Mouse (Mus musculus) embryonic facial prominence, embryonic 12.5 days (tissue): ENCODE measurements around the gene Abcc4. TPM values are rescaled to one million over a fixed set of nuclear protein-coding genes. Genes with fewer than 3 reads are reported as not detected.
A peak's percentile ranks its signal among the peaks of the same experiment; 100 is the strongest.

Source experiments
- ATAC-seq: fragments of 200-750 bp; cut with Nextera tagmentation; 2 replicates; pipeline ENCODE4 v1.8.0; 2017; ENCODE audit not compliant: insufficient number of reproducible peaks, insufficient read depth, low FRiP score, low TSS enrichment
- H3K27ac ChIP-seq: fragments of 300-500 bp; sonication (generic); 2 replicates; pipeline ENCODE4 v1.5.1; 2016; ENCODE audit warnings: mild to moderate bottlenecking
- H3K27me3 ChIP-seq: fragments of 300-500 bp; sonication (generic); 2 replicates; pipeline ENCODE4 v1.6.1; 2016; ENCODE audit warnings: mild to moderate bottlenecking, moderate library complexity
- H3K36me3 ChIP-seq: fragments of 300-500 bp; sonication (generic); 2 replicates; pipeline ENCODE4 v1.6.1; 2016; ENCODE audit warnings: mild to moderate bottlenecking
- H3K4me1 ChIP-seq: fragments of 300-500 bp; sonication (generic); 2 replicates; pipeline ENCODE4 v1.6.1; 2016
- H3K4me2 ChIP-seq: fragments of 300-500 bp; sonication (generic); replicated peaks from 2 replicates; pipeline ENCODE4 v1.6.1; 2016; ENCODE audit warnings: mild to moderate bottlenecking, moderate library complexity
- H3K4me3 ChIP-seq: fragments of 300-500 bp; sonication (generic); 2 replicates; pipeline ENCODE4 v1.5.1; 2016; ENCODE audit warnings: mild to moderate bottlenecking
- H3K9ac ChIP-seq: fragments of 300-500 bp; sonication (generic); 2 replicates; pipeline ENCODE4 v1.6.1; 2016; ENCODE audit warnings: mild to moderate bottlenecking, moderate library complexity
- H3K9me3 ChIP-seq: fragments of 300-500 bp; sonication (generic); 2 replicates; pipeline ENCODE4 v1.6.1; 2016; ENCODE audit warnings: mild to moderate bottlenecking, moderate library complexity
- WGBS: fragments of 180-500 bp; shearing (Covaris S2); methylation state at CpG from one replicate; pipeline ENCODE4 v1.1.7; 2016; 5-methylcytosine and 5-hydroxymethylcytosine counted together
- polyA plus RNA-seq: library from polyadenylated mRNA; unstranded; fragments of >200 nt; fragmentation: Nextera tagmentation; extraction: Ambion mirVana; gene quantifications from 2 replicates; pipeline ENCODE4 v1.2.1, GENCODE M21; 2016

Abcc4 gene
- polyA plus RNA-seq, 1 experiment from 2014 or later, result 2.8 TPM

DNA sequence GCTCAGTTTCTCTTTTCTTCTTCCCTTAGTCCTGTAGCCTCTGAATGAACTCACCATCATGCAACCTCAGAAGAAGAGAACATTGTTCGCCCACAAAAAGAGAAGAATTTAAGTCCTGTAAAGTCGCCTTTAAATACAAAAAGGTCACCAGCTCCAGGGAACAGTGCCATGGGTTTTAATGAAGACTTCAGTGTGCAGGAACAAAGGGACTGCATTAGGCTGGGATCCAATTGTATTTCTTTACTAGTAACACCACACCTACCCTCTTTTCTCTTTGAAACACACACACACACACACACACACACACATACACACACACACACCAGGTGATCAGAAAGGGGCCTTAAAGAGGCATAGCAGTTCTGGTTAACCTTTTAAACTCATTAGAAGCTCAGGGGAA is 195.2 kb downstream of the Abcc4 start:
- Histone ChIP-seq H3K27me3 (peaks cover 3% of the 10 kb centered on the region; the same call in 1 of the 2 replicates), H3K36me3 (no peaks in the 10 kb centered on the region), H3K4me2 (no peak overlapping the region), H3K27ac (no peak overlapping the region), H3K9ac (no peak overlapping the region), H3K4me3 (no peak overlapping the region), H3K4me1 (peaks cover 21% of the 10 kb centered on the region), H3K9me3 (no peaks in the 10 kb centered on the region)
- ATAC-seq, result no peak
- whole genome bisulfite sequencing, result 57% methylated on average over 2 of the region's 2 CpGs

DNA sequence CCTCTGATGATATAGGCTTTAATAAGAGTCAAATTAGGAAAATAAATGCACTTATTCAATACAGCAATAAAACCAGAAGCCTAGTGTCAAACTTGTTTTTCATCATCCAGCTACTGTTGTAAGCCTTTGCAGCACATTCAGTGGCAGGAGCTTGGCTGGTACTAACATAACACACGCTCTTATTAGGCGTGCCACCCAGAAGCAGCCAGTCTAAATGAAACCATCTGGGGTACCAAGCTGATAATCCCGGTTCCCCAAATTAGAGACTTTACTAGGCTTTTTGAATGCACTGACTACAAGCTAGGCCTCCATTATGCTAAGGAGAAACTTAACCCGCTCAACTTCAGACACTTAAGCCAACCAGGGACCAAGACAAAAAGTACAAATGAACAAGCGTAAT is 195.8 kb downstream of the Abcc4 start:
- WGBS, result 50% methylated on average over 5 of the region's 5 CpGs
- Histone ChIP-seq H3K36me3 (no peaks in the 10 kb centered on the region), H3K4me2 (no peak overlapping the region), H3K4me3 (no peak overlapping the region), H3K27me3 (peaks cover 3% of the 10 kb centered on the region; the same call in 1 of the 2 replicates), H3K27ac (no peak overlapping the region), H3K9me3 (no peaks in the 10 kb centered on the region), H3K4me1 (peaks cover 16% of the 10 kb centered on the region), H3K9ac (no peak overlapping the region)
- no peak for ATAC-seq

DNA sequence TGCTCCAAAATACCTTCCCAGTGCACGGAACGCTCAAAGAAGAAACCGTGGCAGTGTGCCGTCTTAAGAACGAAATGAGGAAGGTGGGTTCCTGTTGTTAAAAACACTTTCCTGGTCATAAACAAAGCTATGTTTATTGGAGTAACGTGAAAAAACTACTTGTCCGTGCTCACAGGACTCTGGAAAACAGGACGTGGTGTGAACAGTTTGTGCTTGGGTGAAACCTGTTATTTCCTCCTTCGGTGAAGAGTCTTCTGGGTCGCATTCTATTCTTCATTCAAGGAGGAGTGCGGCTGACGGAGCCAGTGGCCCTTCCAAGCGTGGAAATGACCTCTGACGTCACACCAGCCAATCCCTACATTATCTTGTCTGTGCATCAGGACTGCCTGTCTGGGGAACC is 198.2 kb downstream of the Abcc4 start:
- H3K4me1 ChIP-seq, result peaks cover 16% of the 10 kb centered on the region
- no peak overlapping the region for H3K4me2 ChIP-seq
- H3K36me3 ChIP-seq, result no peaks in the 10 kb centered on the region
- H3K9me3 ChIP-seq, result no peaks in the 10 kb centered on the region
- 84% methylated on average over 14 of the region's 14 CpGs for WGBS
- H3K27ac ChIP-seq, result no peak overlapping the region
- no peak for ATAC-seq
- no peak overlapping the region for H3K4me3 ChIP-seq
- H3K9ac ChIP-seq, result no peak overlapping the region
- H3K27me3 ChIP-seq, result no peaks in the 10 kb centered on the region

DNA sequence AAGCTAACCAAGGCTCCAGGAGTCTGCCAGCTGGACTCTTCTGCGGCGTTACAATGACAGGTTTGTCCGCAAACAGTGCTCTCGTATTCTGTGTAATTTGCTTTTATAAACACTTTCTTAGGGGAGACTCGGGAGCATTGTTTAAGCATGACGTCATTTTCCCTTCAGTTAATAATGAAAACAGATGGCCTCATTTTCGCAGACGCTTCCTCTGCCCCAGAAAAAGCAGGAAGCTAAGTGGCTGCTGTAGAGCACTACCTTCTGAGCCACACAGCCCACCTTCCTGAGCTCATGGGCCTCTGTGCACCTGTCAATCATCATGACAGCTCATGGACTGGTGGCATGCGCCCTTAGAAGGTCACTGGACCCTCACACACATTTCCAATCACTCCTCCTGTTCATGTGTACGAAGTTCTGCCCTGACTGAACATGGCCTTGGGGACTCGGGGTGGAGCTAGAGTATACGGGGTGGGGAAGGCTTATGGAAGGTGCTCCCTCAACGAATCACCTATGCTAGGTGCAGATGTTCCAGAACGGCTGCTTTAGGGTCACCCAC is 199.3 kb downstream of the Abcc4 start:
- Histone ChIP-seq H3K4me1 (peaks cover 16% of the 10 kb centered on the region), H3K9me3 (no peaks in the 10 kb centered on the region), H3K9ac (no peak overlapping the region), H3K4me2 (peak overlapping the region; percentile 25), H3K27ac (0 out of 2 replicates have a peak overlapping the region, but pooled peaks have one; percentile 50), H3K4me3 (no peak overlapping the region), H3K27me3 (no peaks in the 10 kb centered on the region), H3K36me3 (no peaks in the 10 kb centered on the region)
- 37% methylated on average over 14 of the region's 14 CpGs for WGBS
- ATAC-seq, result 0 out of 2 replicates have a peak, but pooled peaks have one; percentile 56

DNA sequence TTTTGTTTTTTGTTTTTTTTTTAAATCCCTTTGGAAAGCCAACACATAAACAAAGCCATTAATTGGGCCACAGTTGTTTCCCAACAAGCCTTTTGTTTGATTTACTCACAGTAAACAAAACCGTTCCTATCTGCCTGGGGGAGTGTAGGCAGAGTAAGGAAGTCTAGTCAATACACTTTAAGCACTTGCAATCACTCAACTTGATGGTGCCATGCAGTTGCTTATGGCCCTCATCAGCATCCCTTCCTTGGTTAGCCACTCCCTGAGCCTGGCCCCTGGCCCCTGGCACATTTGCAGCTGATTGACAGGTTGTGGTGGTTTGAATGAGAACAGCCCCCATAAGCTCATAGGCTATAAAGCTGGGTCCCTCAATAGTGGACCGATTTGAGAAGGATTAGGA is 209.3 kb downstream of the Abcc4 start:
- Histone ChIP-seq H3K4me3 (no peak overlapping the region), H3K9me3 (peaks cover 7% of the 10 kb centered on the region; the same call in 1 of the 2 replicates), H3K27me3 (no peaks in the 10 kb centered on the region), H3K4me2 (no peak overlapping the region), H3K27ac (no peak overlapping the region), H3K9ac (no peak overlapping the region), H3K4me1 (no peaks in the 10 kb centered on the region), H3K36me3 (no peaks in the 10 kb centered on the region)
- ATAC-seq, result no peak
- 72% methylated on average over 2 of the region's 2 CpGs for WGBS

DNA sequence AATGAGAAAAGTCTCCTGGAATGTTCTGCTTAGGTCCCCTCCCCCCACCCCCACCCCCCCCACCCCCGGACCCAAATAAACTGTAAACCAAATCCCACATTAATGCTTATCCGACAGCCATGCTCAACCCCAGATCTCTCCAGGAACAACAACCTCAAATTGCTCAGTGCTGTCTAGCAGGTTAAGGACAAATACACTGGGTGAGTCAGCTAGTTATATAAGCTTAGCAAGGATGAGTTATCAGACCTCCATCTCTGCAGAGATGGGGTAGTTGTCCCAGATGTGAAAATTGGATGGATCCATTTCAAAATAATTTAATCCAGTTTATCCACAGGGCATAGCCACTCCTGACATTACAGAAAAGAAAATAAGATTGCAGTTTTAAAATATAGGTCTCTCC is 210.6 kb downstream of the Abcc4 start:
- 0 out of 2 replicates have a peak, but pooled peaks cover 3% of the 10 kb centered on the region for H3K4me1 ChIP-seq
- 72% methylated on average over 2 of the region's 2 CpGs for WGBS
- no peak overlapping the region for H3K27ac ChIP-seq
- no peak overlapping the region for H3K9ac ChIP-seq
- H3K36me3 ChIP-seq, result no peaks in the 10 kb centered on the region
- H3K9me3 ChIP-seq, result peaks cover 7% of the 10 kb centered on the region; the same call in 1 of the 2 replicates
- H3K4me2 ChIP-seq, result no peak overlapping the region
- ATAC-seq, result no peak
- no peak overlapping the region for H3K4me3 ChIP-seq
- H3K27me3 ChIP-seq, result no peaks in the 10 kb centered on the region

DNA sequence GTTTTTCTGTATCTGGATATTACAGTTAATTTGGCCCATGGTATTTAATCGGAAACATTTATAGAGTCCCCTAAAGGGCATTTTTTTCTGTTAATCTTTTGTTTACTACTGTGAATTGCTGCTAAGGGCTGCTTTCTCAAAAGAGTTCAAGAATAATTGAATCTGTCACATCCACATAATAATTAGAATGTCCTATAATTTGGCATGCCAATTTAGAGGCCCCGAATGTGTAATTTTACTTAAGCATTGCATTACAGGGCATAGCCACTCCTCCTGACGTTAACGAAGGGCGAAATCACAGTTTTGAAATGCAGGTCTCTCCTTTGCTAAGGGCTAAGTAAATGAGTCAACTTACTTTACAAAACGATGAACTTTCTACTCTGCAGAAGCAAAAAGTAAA is 214.3 kb downstream of the Abcc4 start:
- H3K9me3 ChIP-seq, result peaks cover 4% of the 10 kb centered on the region; the same call in 1 of the 2 replicates
- no peak for ATAC-seq
- no peak overlapping the region for H3K9ac ChIP-seq
- no peaks in the 10 kb centered on the region for H3K27me3 ChIP-seq
- no peak overlapping the region for H3K27ac ChIP-seq
- H3K4me1 ChIP-seq, result 0 out of 2 replicates have a peak, but pooled peaks cover 3% of the 10 kb centered on the region
- WGBS, result 55% methylated on average over 6 of the region's 6 CpGs
- H3K4me2 ChIP-seq, result 0 out of 2 replicates have a peak overlapping the region, but pooled peaks have one; percentile 13
- no peak overlapping the region for H3K4me3 ChIP-seq
- no peaks in the 10 kb centered on the region for H3K36me3 ChIP-seq

DNA sequence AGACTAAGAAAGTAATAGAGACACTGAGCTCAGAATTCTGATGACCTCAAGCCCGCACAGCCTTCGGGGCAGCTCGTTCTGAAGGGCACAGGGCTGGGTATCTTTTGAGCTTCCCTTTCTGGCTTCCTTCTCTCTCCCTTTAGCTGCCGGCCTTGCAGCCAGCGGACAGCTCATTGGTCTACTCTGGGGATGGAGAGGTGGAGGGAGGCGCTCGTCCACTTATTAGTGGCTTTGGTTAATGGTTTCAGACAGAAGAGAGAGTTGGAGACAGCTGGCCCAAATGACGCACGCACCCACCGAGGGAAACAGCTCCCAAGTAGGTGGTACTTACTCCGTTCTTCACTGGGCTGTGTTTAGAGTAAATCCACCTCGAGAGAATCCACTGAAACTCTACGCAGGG is 214.7 kb downstream of the Abcc4 start:
- Histone ChIP-seq H3K36me3 (no peaks in the 10 kb centered on the region), H3K9ac (no peak overlapping the region), H3K4me2 (peak overlapping the region; percentile 13; the same call in 1 of the 2 replicates), H3K4me3 (no peak overlapping the region), H3K27ac (no peak overlapping the region), H3K27me3 (no peaks in the 10 kb centered on the region), H3K4me1 (0 out of 2 replicates have a peak, but pooled peaks cover 3% of the 10 kb centered on the region), H3K9me3 (peaks cover 3% of the 10 kb centered on the region; the same call in 1 of the 2 replicates)
- WGBS, result 19% methylated on average over 13 of the region's 13 CpGs
- ATAC-seq, result no peak

DNA sequence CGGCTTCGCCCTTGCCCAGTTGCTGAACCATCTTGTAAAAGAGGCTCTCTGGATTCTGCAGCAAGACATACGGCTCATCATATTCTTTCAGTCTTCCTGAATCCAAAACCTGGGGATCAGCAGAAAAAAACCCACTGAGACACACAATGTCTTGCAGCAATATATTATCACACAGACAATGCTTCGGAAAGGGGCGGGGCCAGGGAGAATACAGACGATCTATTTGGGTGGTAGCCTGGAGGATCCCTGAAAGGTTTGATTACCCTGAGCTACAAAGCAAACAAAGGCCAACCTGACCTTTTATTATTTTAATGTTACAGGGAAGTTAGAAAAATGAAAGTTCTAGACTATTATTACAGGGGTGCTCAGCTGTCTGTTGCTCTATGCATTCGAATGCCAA is 215.5 kb downstream of the Abcc4 start:
- Histone ChIP-seq H3K9ac (no peak overlapping the region), H3K36me3 (no peaks in the 10 kb centered on the region), H3K4me3 (no peak overlapping the region), H3K9me3 (peaks cover 3% of the 10 kb centered on the region; the same call in 1 of the 2 replicates), H3K27me3 (no peaks in the 10 kb centered on the region), H3K27ac (no peak overlapping the region), H3K4me1 (0 out of 2 replicates have a peak, but pooled peaks cover 3% of the 10 kb centered on the region), H3K4me2 (no peak overlapping the region)
- ATAC-seq, result no peak
- 79% methylated on average over 7 of the region's 7 CpGs for WGBS

- 76% methylated on average over 11 of the region's 11 CpGs for WGBS
- ATAC-seq, result no peak
Measured at GRCm38 (mm10) chr14:118486349-118486748, 219.7 kb downstream of the Abcc4 start.

DNA sequence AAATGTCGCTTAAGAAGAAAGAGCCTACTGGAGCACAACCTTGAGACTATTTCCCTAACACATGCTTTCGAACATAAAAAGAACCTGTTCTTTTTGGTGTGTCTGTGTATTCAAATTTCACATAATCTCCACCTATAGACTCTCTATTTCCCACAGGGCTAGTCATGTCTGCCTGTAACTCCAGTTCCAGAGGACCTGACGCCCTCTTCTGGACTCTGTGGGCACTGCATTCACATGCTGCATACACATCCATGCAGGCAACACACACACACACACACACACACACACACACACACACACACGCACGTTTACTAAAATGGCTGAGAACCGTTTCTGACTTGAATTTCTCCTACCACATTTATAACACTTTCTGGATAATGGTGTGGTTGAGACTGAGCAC is 220.4 kb downstream of the Abcc4 start:
- H3K27me3 ChIP-seq, result no peaks in the 10 kb centered on the region
- 89% methylated on average over 6 of the region's 6 CpGs for WGBS
- H3K4me3 ChIP-seq, result no peak overlapping the region
- no peak overlapping the region for H3K27ac ChIP-seq
- H3K9ac ChIP-seq, result no peak overlapping the region
- no peaks in the 10 kb centered on the region for H3K4me1 ChIP-seq
- H3K36me3 ChIP-seq, result no peaks in the 10 kb centered on the region
- ATAC-seq, result no peak
- H3K4me2 ChIP-seq, result no peak overlapping the region
- H3K9me3 ChIP-seq, result no peaks in the 10 kb centered on the region

More at GRCm38 (mm10) chr14:118486349-118486748, 219.7 kb downstream of the Abcc4 start:
- H3K9me3 ChIP-seq, result no peaks in the 10 kb centered on the region
- no peaks in the 10 kb centered on the region for H3K27me3 ChIP-seq
- no peaks in the 10 kb centered on the region for H3K36me3 ChIP-seq
- no peak overlapping the region for H3K9ac ChIP-seq
- no peak overlapping the region for H3K4me3 ChIP-seq
- H3K27ac ChIP-seq, result no peak overlapping the region
- no peak overlapping the region for H3K4me2 ChIP-seq
- 0 out of 2 replicates have a peak, but pooled peaks cover 3% of the 10 kb centered on the region for H3K4me1 ChIP-seq

GRCm38 (mm10) chr14:118482320-118482719 is 223.7 kb downstream of the Abcc4 start:
- Histone ChIP-seq H3K4me3 (no peak overlapping the region), H3K9ac (no peak overlapping the region), H3K27me3 (no peaks in the 10 kb centered on the region), H3K4me2 (no peak overlapping the region), H3K4me1 (no peaks in the 10 kb centered on the region), H3K27ac (no peak overlapping the region), H3K9me3 (no peaks in the 10 kb centered on the region), H3K36me3 (no peaks in the 10 kb centered on the region)
- WGBS, result 84% methylated on average over 5 of the region's 5 CpGs
- ATAC-seq, result no peak
